ENCODE assay signal across 24 mouse cellular contexts in the genomic region with DNA sequence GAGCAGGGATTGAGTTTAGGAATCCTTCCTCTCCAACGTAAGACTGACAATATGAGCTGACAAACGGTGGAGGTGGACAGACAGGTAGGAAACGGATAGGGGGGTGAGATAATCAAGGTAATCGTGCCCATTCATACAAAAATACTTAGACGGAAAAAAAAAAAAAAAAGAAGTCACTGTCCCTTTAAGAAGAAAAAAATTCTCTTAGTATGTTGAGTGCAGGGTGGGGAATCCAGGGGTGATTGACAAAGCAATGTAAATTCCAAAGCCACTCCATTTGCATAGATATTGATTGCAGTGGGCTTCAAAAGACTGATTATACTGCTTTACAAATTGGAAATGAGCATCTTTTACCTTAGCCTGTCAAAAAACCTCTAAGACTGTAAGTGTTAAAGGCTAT.
DNase-seq lines count a peak whose midpoint lies in the region; ATAC-seq and TF ChIP-seq lines count a peak whose summit lies in the region.
"Had no signal": no experiment of that assay in that cellular context is flagged by ENCODE, and none has a peak within 500 bp of the region (broad histone marks: within the 10 kb centered on the region; RNA-seq: fewer than 3 reads in every experiment).

No protein-coding gene starts in this region.

- H3K4me2 ChIP-seq in midbrain, embryonic 13.5 days (replicated peaks), result no peak overlapping the region
- H3K4me2 ChIP-seq in midbrain, embryonic 15.5 days, result no peak overlapping the region
- H3K4me2 ChIP-seq in CH12.LX (ENCODE audit: insufficient read depth, low read depth, poor library complexity, severe bottlenecking), result no peak overlapping the region
- H3K4me2 ChIP-seq: embryonic facial prominence, embryonic 13.5 days; embryonic facial prominence, embryonic 15.5 days; forebrain, embryonic 12.5 days had no signal

- H3K36me3 ChIP-seq in midbrain, embryonic 13.5 days, result no peaks in the 10 kb centered on the region
- no peaks in the 10 kb centered on the region for H3K36me3 ChIP-seq in midbrain, embryonic 15.5 days (replicated peaks)
- no peaks in the 10 kb centered on the region for H3K36me3 ChIP-seq in CH12.LX (replicated peaks in 1 of 2; ENCODE audit: control insufficient read depth in 1 of 2, insufficient read depth in 1 of 2, low read length in 1 of 2)
- H3K36me3 ChIP-seq in ES-E14 (ENCODE audit: control insufficient read depth, insufficient read depth, low read length, poor library complexity, severe bottlenecking), result no peaks in the 10 kb centered on the region
- H3K36me3 ChIP-seq: embryonic facial prominence, embryonic 13.5 days; embryonic facial prominence, embryonic 15.5 days; forebrain, embryonic 10.5 days; forebrain, embryonic 12.5 days had no signal

- TF ChIP-seq EP300 in CH12.LX (IDR thresholded peaks at IDR 0.05; ENCODE audit: low read length), result no peak

- 0 out of 2 replicates have a peak, but pooled peaks have one; percentile 40 for ATAC-seq in midbrain, embryonic 13.5 days
- ATAC-seq in midbrain, embryonic 15.5 days (replicated peaks), result no peak; the same call in 1 of the 2 replicates
- ATAC-seq: activated CD4-positive, CD25-positive, alpha-beta regulatory T cell, adult 4 months; forebrain, embryonic 14.5 days; forebrain, embryonic 16.5 days; Patski had no signal

- no peaks in the 10 kb centered on the region for H3K9me3 ChIP-seq in midbrain, embryonic 13.5 days
- H3K9me3 ChIP-seq in midbrain, embryonic 15.5 days, result no peaks in the 10 kb centered on the region
- H3K9me3 ChIP-seq in CH12.LX (replicated peaks; ENCODE audit: low read length) (no peaks in the 10 kb centered on the region), ES-E14 (ENCODE audit: control insufficient read depth, insufficient read depth, low read depth, low read length) (no peaks in the 10 kb centered on the region)
- H3K9me3 ChIP-seq: embryonic facial prominence, embryonic 13.5 days; embryonic facial prominence, embryonic 15.5 days; forebrain, embryonic 10.5 days; forebrain, embryonic 12.5 days had no signal

- no peak for DNase-seq in CH12.LX (ENCODE audit: extremely low read depth)
- no peak for DNase-seq in ES-E14 (ENCODE audit: low read depth, low spot score)
- peak; percentile 31 for DNase-seq in brain, embryonic 14.5 days (ENCODE audit: low read depth)
- DNase-seq in cerebellum, adult 11-12 months, result no peak
- DNase-seq in urinary bladder, postnatal 4 days (ENCODE audit: low spot score in 2 of 2), result no peak
- DNase-seq: adrenal gland, postnatal 10 days; adrenal gland, postnatal 25 days; cerebellum, adult 18-20 months; cerebellum, adult 8-10 months; cerebellum, adult 9-11 months; cerebellum, postnatal 14 days; cerebellum, postnatal 36 days; embryo, embryonic 11 days had no signal

- TF ChIP-seq RAD21 in CH12.LX (IDR thresholded peaks at IDR 0.05; ENCODE audit: low read depth, low read length), result no peak

- no peak overlapping the region for H3K9ac ChIP-seq in midbrain, embryonic 13.5 days (replicated peaks)
- H3K9ac ChIP-seq in midbrain, embryonic 15.5 days, result no peak overlapping the region
- no peak overlapping the region for H3K9ac ChIP-seq in CH12.LX (ENCODE audit: insufficient read depth, low read depth)
- no peak overlapping the region for H3K9ac ChIP-seq in ES-E14 (ENCODE audit: insufficient read depth, low read depth, low read length, poor library complexity, severe bottlenecking)
- H3K9ac ChIP-seq: embryonic facial prominence, embryonic 13.5 days; embryonic facial prominence, embryonic 15.5 days; forebrain, embryonic 12.5 days had no signal

- dilution Hi-C loops in CH12.LX (cut with MboI; ENCODE audit: extremely low pct_ligation_motif_present, extremely low pct_unique_long_range_greater_than_20kb, low sequenced_read_pairs), result no loop called here

- H3K4me3 ChIP-seq in midbrain, embryonic 13.5 days (replicated peaks), result no peak overlapping the region
- no peak overlapping the region for H3K4me3 ChIP-seq in midbrain, embryonic 15.5 days
- H3K4me3 ChIP-seq in CH12.LX (replicated peaks in 1 of 3; ENCODE audit: low read depth in 2 of 3, low read length in 2 of 3, poor library complexity in 1 of 3), result no peak overlapping the region
- no peak overlapping the region for H3K4me3 ChIP-seq in ES-E14 (ENCODE audit: insufficient read depth in 1 of 2, low read depth in 1 of 2, low read length in 2 of 2, poor library complexity in 1 of 2, severe bottlenecking in 1 of 2)
- H3K4me3 ChIP-seq: embryonic facial prominence, embryonic 13.5 days; embryonic facial prominence, embryonic 15.5 days; erythroblast, embryonic 14.5 days; forebrain, embryonic 10.5 days; forebrain, embryonic 12.5 days had no signal

- H3K4me1 ChIP-seq in midbrain, embryonic 13.5 days (replicated peaks), result no peaks in the 10 kb centered on the region
- no peaks in the 10 kb centered on the region for H3K4me1 ChIP-seq in midbrain, embryonic 15.5 days
- H3K4me1 ChIP-seq in CH12.LX (ENCODE audit: control insufficient read depth in 1 of 2, insufficient read depth in 2 of 2) (no peaks in the 10 kb centered on the region), ES-E14 (ENCODE audit: control insufficient read depth in 2 of 2, insufficient read depth in 2 of 2, low read length in 2 of 2, poor library complexity in 1 of 2) (no peaks in the 10 kb centered on the region; a peak in 1 of 4 replicates)
- H3K4me1 ChIP-seq: embryonic facial prominence, embryonic 13.5 days; embryonic facial prominence, embryonic 15.5 days; forebrain, embryonic 10.5 days; forebrain, embryonic 12.5 days had no signal

- 74% methylated on average over 5 of the region's 5 CpGs for WGBS in midbrain, embryonic 13.5 days
- 69% methylated on average over 5 of the region's 5 CpGs for WGBS in midbrain, embryonic 15.5 days

- TF ChIP-seq POLR2A in CH12.LX (IDR thresholded peaks at IDR 0.05; ENCODE audit: low read depth, low read length), result no peak
- TF ChIP-seq POLR2A in brain, embryonic 14.5 days (IDR thresholded peaks at IDR 0.05; ENCODE audit: borderline replicate concordance, extremely low read depth, insufficient read depth, insufficient read length, poor library complexity, severe bottlenecking), result no peak

- H3K27me3 ChIP-seq in midbrain, embryonic 13.5 days, result no peaks in the 10 kb centered on the region
- no peaks in the 10 kb centered on the region for H3K27me3 ChIP-seq in midbrain, embryonic 15.5 days (replicated peaks)
- H3K27me3 ChIP-seq in CH12.LX (replicated peaks), result no peaks in the 10 kb centered on the region
- H3K27me3 ChIP-seq: embryonic facial prominence, embryonic 13.5 days; embryonic facial prominence, embryonic 15.5 days; forebrain, embryonic 12.5 days; Patski had no signal

- no peaks in the 10 kb centered on the region for H3K79me2 ChIP-seq in CH12.LX (replicated peaks; ENCODE audit: control insufficient read depth, extremely low read depth, insufficient read depth, poor library complexity, severe bottlenecking)

- in situ Hi-C loops in CH12.LX (cut with MboI; ENCODE audit: low pct_ligation_motif_present, low pct_unique_long_range_greater_than_20kb, low sequenced_read_pairs) (no loop called here), ES-E14 (cut with MboI; ENCODE audit: low sequenced_read_pairs in 2 of 2, unreplicated experiment in 2 of 2) (no loop called here)

- TF ChIP-seq CTCF in CH12.LX (conservative IDR thresholded peaks at IDR 0.05 in 1 of 2, IDR thresholded peaks at IDR 0.05 in 1 of 2; ENCODE audit: low read depth in 2 of 2, low read length in 2 of 2), result no peak
- no peak for TF ChIP-seq CTCF in brain, embryonic 14.5 days (IDR thresholded peaks at IDR 0.05; ENCODE audit: borderline replicate concordance, extremely low read depth, insufficient read depth, insufficient read length)

- H3K27ac ChIP-seq in midbrain, embryonic 13.5 days, result no peak overlapping the region
- H3K27ac ChIP-seq in midbrain, embryonic 15.5 days, result no peak overlapping the region
- no peak overlapping the region for H3K27ac ChIP-seq in CH12.LX (ENCODE audit: insufficient read depth, low read depth)
- H3K27ac ChIP-seq in ES-E14 (ENCODE audit: insufficient read depth, low read depth, low read length, poor library complexity, severe bottlenecking), result no peak overlapping the region
- H3K27ac ChIP-seq: embryonic facial prominence, embryonic 13.5 days; embryonic facial prominence, embryonic 15.5 days; forebrain, embryonic 10.5 days; forebrain, embryonic 12.5 days had no signal

TF ChIP-seq in CH12.LX, 34 proteins besides CTCF, POLR2A, EP300 and RAD21:
- TF ChIP-seq E2F4 (IDR thresholded peaks at IDR 0.05; ENCODE audit: insufficient replicate concordance, low read depth, low read length) (no peak), ZKSCAN1 (IDR thresholded peaks at IDR 0.05; ENCODE audit: borderline replicate concordance, low read depth, low read length) (no peak), ZNF384 (IDR thresholded peaks at IDR 0.05; ENCODE audit: low read depth, low read length) (peak; percentile 91)

TF ChIP-seq in ES-E14, 5 proteins besides CTCF, POLR2A, EP300 and RAD21:
- TF ChIP-seq ZNF384 (IDR thresholded peaks at IDR 0.05; ENCODE audit: low read depth, low read length) (peak; percentile 94), ZC3H11A (IDR thresholded peaks at IDR 0.05; ENCODE audit: borderline replicate concordance, low read depth, low read length) (no peak)
